Mouse (Mus musculus): ENCODE results near the gene Kcnk6.

The Kcnk6 gene

DNA sequence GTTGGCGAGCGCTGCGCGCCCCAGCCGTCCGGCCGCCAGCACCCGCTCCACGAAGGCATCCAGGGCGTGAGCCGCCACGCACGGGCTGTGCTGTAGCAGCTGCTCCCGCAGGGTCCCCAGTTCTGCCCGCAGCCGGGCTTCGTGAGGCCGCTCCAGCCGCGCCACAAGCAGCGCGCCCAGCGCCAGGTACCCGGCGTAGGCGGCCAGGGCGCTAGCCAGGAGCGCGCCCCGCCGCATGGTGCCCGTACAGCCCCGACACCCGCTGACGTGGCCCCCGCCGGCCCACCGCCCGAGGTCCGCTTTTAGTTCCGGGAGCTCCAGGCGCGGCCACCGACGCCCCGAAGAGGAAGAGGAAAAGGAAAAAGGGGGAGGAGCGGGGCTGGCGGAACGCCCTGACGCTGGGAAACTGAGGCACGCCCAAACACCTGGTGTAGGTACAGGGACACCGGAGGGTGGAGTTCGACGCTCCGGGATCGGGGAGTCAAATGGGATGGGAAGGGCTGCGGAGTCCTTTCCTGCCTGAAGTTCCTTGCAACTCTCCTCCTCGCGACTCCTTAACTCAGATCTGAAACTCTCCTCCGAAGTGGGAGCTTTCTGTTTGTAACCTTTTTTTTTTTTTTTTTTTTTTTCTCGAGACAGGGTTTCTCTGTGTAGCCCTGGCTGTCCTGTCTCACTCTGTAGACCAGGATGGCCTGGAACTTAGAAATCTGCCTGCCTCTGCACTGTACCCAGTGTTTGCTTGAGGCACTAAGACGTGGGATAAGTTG is at the start of gene Kcnk6:
Gene Kcnk6, minus strand, starts transcription at position 269 of the 767 bp plus-strand sequence.
- no peak for DNase-seq (ENCODE audit: low read depth, low spot score)

DNA sequence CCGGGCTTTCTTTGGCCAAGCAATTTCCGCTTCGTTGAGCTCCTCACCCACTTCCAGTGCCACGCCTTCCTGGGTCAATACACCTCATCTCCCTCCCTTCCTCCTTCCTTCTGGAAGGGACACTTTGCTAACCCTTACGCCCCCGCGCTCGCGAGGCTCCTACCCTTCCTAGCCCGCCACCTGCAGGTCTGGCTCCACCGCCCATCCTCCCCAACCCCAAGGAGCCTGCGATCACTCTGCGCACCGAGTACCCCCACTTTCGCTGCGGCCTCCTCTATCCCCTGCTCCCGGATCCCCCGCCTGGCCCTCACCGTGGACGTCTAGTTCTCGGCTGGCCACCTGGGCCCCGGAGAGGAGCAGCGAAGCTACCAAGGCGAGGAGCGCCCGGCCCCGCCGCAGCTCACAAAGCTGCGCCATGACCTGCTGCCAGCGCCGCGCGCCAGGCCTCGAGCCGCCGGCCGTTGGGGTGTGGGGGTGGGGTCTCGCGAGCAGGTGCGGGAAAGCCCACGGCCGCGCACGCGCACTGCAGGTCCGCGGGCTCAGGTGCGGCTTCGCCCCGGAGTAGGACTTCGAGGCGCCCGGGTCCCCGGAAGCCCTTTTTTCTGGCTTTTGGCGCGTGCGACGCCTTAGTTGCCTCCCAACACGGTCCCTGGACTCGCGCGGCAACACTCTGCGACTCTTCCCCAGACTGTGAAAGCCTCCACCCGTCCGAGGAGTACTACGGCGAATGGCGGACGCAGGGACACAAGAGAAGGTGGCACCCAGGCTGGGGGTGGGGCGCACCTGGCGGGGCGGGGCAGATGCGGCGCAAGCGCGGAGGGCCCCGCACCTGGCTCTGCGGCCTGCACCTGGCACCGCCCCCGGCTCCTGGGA is 49.1 kb upstream of the Kcnk6 start, which contains the start of gene Spint2:
Gene Spint2, minus strand, starts transcription at position 712 of the 873 bp plus-strand sequence.
- DNase-seq (ENCODE audit: low read depth, low spot score) = no peak

DNA sequence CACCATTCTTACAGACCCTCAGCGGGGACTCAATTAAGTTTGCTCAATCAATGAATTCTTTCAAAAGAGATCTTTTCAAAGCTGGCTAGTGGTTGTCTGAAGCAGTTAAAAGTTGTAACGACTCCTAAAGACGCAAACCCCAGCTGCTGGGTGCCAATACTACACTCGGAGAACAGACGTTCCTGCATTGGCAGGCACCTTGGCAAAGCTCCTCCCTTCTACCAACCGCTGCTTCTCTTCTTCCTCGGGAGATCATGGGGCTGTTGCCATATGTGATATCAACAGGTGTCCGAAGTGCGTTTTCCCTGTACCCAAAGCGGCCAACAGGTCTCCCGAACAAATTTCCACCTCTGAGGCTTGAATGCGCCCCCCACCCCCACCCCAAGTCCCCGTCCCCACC is 48.5 kb upstream of the Kcnk6 start:
- no peak for DNase-seq (ENCODE audit: low read depth, low spot score)

DNA sequence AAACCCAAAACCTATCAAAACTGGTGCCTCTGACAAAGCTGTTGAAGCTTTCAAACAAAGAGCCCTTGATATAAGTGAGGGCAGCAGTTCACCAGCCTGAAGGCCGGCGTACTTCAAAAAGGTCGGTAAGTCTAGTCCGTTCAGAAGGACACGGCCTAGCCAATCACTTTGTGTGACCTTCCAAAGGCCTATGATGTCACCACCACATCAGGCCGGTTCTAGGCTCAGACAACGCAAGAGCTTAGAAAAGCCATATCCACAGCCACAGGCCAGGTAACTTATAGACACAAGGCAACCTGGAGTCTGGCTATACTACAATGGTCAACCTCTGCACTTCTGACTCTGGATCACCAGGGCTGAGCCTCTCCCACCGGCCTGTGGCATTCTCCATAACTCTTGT is 47.6 kb upstream of the Kcnk6 start:
- no peak for DNase-seq (ENCODE audit: low read depth, low spot score)

DNA sequence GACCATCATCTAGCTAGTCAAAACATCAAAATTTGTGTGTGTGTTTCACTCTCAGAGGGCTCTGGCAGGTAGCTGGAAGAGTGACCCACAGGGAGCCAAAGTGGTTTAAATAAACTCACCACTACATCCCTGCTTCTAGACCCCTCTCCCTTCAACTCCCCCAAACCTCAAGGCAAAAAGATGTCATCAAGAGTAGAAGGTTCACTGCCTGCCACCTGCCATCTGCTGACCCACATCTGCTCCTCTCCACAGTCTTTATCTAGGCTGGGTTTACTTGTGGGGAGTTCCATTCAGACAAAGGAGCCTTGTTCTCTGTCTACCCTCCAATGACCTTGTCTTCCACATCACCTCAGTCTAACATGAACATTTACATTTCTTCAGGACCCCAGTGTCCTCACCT is 46.9 kb upstream of the Kcnk6 start:
- DNase-seq (ENCODE audit: low read depth, low spot score) = no peak

DNA sequence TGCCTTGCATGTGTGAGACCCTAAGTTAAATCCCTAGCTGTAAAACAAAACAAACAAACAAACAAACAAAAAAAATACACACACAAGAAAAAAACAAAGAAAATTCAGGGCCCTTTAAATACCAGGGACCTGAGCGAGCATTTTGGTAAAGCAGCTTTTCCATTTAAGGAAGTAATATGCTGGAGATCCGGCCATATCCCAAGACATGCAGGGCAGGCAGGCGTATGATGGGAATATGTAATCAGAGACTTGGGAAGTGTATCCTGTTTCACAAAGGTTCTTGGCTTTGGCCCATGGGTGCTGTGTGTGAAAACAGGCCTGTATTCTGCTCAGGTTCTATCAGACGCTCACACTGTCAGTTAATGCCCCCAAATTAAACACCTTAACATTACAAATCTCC is 45.2 kb upstream of the Kcnk6 start:
- no peak for DNase-seq (ENCODE audit: low read depth, low spot score)

DNA sequence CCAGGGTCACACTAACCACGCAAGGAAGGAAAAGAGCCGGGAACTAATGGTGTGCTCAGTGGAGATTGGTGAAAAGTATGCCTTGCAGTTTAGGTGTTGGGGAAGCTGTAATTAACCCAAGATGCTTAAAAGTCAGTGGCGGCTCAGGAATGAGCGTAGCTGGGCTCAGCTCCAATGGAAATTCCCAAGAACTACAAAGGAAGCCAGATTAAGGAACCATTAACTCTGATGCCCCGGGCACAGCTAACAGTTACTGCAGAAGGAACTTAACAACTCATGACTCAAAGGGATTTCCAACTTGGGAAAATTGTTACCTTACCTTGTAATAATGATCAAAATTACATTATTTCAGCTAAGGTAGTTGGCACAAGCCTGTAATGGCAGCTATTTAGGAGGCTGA is 44.4 kb upstream of the Kcnk6 start:
- peak; percentile 22 for DNase-seq (ENCODE audit: low read depth, low spot score)

DNA sequence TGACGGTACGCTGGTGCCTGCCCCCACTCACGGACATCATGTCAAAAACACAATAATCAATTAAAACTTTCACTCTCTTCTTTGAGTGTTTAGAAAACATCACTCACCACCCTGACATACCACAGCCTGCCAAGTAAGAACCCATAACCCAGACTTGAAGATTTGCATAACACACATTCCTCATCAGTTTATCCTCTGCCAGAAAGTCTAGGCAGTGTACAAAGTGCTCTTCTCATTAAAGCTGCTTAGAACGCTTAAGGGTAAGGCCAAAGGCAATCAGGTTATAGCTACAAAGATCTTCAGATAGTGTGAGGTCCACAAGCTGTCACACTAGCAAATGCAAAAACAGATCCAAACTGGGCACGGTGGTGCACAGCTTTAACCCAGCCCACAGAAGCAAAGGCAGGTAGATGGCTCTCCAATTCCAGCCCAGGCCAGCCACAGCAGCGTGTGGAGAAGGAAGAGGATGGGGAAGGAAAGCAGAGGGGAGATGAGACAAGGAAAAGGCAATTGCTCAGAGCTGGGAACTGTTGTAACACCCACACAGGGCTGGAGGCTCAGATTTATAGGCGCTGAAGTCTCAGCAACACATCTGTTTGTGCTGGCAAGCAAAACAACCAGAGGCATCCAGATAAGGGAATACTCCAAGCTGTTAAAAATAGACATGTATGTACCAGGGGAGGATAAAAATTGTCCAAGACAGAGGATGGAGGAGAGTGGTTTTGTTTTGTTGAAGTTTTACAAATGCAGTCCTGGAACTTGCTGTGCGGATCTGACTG is 39.6 kb upstream of the Kcnk6 start:
- DNase-seq (ENCODE audit: low read depth, low spot score) = peak; percentile 37

DNA sequence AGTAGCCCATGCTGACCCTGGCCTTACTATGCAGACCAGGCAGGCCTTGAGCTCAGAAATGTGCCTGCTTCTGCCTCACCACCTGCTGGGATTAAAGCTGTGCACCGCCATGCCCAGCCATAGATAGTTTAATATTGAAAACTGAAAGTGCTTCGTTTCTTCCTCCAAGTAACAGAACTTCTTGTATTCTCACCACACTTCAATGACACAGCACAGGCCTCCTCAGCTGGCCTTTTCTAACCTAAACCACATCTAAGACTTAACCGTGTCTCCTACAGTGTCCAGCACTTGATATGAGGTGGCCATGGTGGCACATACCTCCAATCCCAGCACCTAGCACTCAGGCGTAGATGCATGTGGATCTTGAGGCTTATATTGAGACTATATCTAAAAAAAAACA is 38.1 kb upstream of the Kcnk6 start:
- DNase-seq (ENCODE audit: low read depth, low spot score) = no peak

DNA sequence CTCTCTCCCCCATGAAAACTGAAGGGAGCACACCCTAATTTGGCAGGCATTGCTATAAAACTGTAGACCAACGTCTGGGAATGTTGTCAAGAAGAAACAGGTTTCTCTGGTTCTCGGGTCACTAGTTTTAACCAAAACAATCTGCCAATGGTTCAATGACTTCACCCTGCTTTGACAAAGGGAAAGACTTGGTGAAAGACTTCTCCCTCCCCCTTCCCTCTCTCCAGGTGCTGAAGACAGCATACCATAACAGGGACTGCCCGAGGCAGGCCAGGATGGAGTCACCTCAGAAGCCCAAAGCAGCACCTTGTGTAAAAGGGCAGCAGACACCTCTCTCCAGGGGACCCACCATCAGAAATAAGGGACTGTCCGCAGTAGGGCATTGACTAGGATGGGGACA is 34.6 kb upstream of the Kcnk6 start:
- DNase-seq (ENCODE audit: low read depth, low spot score) = no peak

DNA sequence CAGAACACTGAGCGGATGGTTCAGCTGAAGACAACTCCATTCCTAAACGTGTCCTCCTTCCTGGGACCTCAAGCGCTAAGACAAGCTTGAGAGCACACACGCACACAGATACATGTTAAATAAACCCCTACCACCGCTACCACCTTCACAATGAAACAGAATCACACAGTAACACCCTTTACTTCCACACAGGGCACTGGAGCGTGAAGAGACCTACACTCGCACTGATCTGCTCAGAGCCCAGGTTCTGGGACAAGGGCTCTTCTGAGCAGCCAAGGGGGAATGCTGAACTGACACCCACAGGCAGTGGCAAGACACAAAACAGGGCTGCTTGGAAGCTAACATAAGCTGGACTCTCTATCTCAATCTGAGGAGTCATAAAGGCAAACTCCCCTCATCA is 33.3 kb upstream of the Kcnk6 start:
- DNase-seq (ENCODE audit: low read depth, low spot score) = no peak

DNA sequence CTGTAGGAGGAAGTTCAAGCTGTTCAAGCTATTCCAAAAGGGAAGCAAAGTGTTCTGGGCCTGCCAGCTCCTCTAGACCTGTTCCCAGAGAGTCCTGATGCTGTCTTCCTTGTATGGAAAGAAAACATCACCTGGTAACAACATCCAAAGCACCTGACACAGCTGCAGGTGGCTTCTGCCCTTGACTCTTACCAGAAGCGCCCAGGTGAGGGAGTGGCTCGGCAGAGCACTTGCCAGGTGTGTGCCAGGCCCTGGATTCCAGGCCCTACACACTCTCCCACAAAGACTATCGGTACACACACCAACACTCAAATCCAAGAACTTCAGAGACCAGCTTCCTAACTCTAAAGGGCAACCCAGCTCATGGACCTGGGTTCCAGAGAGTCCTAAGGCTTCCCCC is 31.5 kb upstream of the Kcnk6 start:
- no peak for DNase-seq (ENCODE audit: low read depth, low spot score)

DNA sequence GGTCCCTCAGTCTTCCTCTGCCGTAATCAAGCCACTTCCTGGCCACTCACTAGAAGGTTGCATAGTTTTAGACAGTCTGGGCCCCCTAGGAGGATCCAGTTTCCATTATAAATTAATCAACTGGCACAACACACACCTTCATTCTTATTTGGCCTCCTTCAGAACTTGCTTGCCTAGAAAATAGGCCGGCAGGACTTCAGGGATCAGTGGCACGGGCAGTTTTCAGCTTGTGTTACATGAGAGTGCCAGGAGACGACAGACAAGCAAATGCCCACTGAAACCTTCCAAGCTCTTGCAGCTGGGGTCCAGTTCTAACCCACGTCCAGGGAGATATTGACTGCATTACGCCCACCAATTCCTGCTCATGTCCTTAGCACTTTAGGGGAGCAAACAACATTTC is 29.8 kb upstream of the Kcnk6 start:
- no peak for DNase-seq (ENCODE audit: low read depth, low spot score)

DNA sequence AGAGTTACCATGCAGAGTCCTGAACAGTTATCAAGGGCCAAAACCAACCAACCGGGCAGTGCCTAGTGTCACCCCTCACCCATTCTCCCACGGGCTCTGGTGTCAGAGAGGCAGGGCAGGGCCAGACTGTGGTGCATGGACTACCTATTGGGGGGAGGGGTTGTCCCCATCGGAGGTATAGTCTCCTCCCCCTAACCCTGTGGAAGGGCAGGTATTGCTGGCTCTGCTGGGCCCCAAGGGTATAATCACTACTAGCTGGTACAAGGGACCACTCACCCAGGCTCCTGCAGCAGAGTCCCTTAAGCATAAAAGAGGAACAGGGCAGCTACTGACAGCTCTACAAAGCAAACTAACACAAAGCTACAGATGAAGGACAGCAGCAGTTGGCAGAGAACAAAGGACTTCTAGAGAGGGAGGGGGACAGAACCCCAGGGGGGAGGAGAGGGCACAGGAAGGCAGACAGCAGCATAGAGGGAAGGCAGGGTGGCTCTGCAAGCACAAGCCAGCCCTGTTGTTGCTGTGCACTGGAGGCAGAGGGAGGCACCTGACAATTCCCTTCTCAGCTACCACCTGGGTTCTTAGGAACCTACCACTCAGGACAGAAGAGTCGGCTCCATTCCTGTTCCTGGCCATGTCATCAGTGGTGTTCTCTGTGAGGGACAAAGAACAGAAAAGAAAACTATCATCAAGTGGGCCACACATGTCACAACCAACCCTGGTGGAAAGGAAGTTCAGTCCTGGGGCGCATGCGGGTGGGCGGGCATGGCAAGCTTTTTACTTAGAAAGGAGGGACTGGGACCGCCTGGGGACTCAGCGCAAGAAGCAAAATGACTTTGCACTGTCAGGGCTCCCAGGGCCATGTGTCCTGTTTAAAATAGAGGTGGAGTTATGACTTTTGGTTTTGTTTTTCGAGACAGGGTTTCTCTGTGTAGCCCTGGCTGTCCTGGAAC is 27.7 kb upstream of the Kcnk6 start:
- DNase-seq (ENCODE audit: low read depth, low spot score) = no peak

DNA sequence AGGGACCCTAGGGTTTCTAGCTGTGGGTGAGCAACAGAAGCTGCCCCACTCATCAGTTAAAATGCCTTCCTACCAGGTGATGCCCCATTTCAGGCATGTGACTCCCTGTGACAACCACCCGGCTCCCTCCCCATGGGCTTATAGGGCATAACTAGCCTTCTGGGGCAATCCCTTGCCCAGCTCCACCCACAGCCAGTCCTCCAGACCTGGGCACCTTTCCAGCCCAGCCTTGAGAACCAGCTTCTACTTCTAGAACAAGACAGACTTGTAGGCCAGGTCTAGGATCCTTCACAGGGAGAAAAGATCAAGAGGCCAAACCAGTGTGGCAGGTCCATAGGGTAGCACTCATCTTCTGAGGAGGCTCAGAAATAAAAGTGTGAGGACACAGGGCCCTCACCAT is 25.1 kb upstream of the Kcnk6 start:
- DNase-seq (ENCODE audit: low read depth, low spot score) = no peak

DNA sequence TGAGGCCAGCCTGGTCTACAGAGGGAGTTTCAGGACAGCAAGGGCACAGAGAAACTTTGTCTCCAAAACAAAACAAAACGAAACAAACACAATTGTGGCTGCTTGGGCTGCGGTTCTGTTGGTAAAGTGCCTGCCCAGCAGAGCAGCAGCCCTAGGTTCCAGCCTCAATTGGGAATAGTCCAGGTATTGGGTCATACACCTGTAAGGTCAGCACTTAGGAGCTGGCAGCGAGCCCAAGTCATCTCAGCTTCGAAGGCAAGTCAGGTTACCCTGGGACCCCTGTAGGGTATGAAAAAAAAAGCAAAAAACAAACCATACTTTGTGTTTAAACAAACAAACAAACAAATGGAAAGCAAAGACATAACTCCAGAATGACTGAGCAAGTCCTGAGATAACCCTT is 23.6 kb upstream of the Kcnk6 start:
- DNase-seq (ENCODE audit: low read depth, low spot score) = no peak

DNA sequence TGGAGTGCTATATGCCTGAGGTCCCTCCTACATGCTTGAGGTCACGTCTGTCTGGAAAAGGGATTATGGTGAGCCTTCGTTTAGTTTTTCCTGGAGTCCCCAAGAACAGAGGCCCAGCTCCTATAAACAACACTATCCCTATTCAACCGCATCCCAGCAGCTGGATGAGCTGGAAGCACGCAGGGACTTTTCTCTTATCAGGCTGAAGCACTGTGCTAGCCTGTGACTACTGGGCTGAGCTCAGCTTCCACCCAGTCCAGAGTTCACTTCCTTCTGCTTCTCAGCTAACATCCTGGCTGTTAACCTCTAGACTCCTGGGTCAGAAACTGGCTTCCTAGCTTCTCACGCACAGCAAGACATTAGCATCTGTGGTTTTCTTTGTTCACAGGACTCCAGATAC is 21.5 kb upstream of the Kcnk6 start:
- no peak for DNase-seq (ENCODE audit: low read depth, low spot score)

DNA sequence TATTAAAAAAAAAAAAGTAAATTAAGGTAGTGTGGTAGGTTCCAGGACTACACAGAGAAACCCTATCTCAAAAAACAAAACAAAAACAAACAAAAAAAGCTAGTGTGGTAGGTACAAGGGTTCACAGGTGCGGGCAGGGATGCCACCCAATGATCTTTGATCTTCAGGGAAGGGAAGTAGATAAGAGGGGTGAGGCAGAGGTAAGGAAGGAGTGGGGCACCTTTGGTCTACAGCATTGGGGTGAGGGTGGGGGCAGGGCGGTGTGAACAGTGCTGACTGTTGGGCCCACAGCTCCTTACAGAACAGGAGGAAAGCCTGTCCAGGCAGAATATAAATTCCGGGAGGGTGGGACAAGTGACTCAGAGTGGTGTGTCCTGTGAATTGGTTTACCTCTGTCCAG is 18.9 kb upstream of the Kcnk6 start:
- DNase-seq (ENCODE audit: low read depth, low spot score) = no peak

DNA sequence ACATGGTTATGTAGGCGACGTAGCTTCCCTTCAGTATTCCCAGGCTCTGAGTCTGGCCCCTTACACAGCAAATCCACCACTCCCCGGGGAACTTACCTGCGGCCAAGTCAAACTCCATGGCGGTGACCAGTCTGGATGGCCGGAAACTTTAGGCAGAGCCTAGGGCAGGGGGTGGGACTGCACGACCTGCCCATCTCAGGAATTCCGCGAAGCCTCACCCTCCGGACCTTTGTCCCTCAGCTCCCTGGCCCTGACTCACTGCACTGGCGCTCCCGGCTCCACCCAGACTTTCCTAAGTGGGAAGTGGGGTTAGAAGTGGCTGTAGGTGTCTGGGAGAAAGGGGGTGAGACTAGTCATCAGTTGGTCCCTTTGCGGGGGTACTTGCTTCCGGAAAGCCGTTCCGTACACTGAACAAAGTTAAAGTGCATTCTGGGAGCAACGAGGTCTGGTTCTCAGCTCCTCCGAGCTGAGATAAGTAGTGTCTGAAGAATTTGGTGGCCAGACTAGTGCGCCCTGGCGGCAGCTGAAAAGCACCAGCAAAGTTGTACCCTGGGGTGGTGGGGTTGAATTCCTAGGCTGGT is 16.0 kb upstream of the Kcnk6 start, which contains the start of gene 2200002D01Rik:
Gene 2200002D01Rik, minus strand, starts transcription at position 206 of the 581 bp plus-strand sequence.
- peak; percentile 32 for DNase-seq (ENCODE audit: low read depth, low spot score)

DNA sequence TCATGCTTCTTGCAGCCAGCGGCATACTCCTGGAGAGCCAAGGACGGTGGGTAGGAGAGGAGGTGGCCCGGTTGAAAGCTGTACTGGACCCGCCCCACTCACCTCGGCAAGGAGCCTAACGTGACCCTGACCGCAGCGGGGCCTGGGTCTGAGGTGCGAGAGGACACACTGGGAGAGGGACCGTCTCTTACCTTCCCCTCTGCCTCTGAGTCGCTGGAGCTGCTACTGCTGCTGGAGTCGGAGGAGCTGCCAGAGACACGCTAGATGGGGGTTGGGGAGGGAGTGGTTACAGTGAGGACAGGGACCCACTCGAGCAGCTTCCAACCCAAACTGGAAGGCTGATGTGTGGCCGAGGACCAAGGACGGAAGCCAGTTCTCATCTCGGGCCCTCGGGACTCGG is 15.4 kb upstream of the Kcnk6 start:
- no peak for DNase-seq (ENCODE audit: low read depth, low spot score)

DNA sequence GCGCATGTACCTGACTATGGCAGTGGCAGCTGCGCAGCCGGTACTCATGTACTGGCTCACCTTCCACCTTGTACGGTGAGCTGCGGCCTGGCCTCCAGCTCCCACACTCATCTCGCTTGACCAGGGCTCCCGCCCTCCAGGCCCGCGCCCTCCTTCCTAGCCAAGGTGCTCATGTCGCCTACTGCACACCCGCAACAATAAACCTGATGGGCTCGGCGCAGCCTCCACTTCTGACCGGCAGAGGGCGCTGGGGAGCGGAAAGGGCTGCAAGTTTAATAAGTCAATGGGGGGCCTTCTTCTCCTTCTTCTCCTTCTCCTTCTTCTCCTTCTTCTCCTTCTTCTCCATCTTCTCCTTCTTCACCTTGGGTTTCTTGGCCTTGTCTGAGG is 15.0 kb upstream of the Kcnk6 start:
- DNase-seq (ENCODE audit: low read depth, low spot score) = peak; percentile 50

Measured in 3T3-L1 (cell line).